Mouse (Mus musculus): Measurements from ENCODE around the gene Extl1. TPM values are rescaled to one million over a fixed set of nuclear protein-coding genes. Genes with fewer than 3 reads are reported as not detected.
"Not testable (repeated sequence)": the region's sequence is repeated elsewhere in the genome, so short reads cannot be mapped to it uniquely, and the experiment has no call there.

The Extl1 gene
- 0.32 and 0.37 TPM in 2 replicates for polyA plus RNA-seq (2016; fragmentation: Nextera tagmentation; extraction: Ambion mirVana)

DNA sequence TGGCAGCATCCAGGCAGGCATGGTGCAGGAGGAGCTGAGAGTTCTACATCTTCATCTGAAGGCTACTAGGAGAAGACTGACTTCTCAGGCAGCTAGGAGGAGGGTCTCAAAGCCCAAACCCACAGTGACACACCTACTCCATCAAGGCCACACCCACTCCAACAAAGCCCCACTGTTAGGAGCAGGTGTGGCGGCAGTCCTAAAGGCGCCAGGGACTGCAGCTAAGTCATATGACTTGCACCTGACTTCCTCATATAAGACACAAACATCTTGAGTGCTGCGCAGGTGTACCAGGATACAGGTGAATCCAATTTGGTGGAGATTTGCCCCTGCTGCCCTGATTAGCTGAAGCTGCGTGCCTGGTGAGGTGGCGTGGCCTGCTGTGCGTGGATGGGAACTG lies at the start of gene Extl1:
Extl1 (minus strand) TSS at position 101 of the 400 bp plus-strand sequence.
- not testable (repeated sequence) for H3K9me3 ChIP-seq; H3K9ac ChIP-seq; H3K27me3 ChIP-seq; ATAC-seq (ENCODE audit: low FRiP score); H3K4me2 ChIP-seq; H3K4me1 ChIP-seq; H3K27ac ChIP-seq; H3K4me3 ChIP-seq (replicated peaks); H3K36me3 ChIP-seq (replicated peaks)
- WGBS: 97% methylated on average over 2 of the region's 6 CpGs

GRCm38 (mm10) chr4:134432686-134433360 lies 49.2 kb upstream of the Extl1 start:
- no peak overlapping the region for H3K4me2 ChIP-seq
- H3K27ac ChIP-seq: no peak overlapping the region
- H3K9ac ChIP-seq: no peak overlapping the region
- H3K27me3 ChIP-seq: no peaks in the 10 kb centered on the region
- H3K36me3 ChIP-seq (replicated peaks): no peaks in the 10 kb centered on the region
- H3K4me1 ChIP-seq: peaks cover 23% of the 10 kb centered on the region
- H3K4me3 ChIP-seq (replicated peaks): no peak overlapping the region
- WGBS: 90% methylated on average over 15 of the region's 15 CpGs
- no peaks in the 10 kb centered on the region for H3K9me3 ChIP-seq
- ATAC-seq (ENCODE audit: low FRiP score): no peak

- Histone ChIP-seq H3K36me3 (replicated peaks) (no peaks in the 10 kb centered on the region), H3K9me3 (no peaks in the 10 kb centered on the region), H3K27ac (peak overlapping the region; percentile 92), H3K27me3 (no peaks in the 10 kb centered on the region), H3K9ac (0 out of 2 replicates have a peak overlapping the region, but pooled peaks have one; percentile 8), H3K4me3 (replicated peaks) (no peak overlapping the region), H3K4me1 (peaks cover 19% of the 10 kb centered on the region), H3K4me2 (peak overlapping the region; percentile 17)
- 39% methylated on average over 23 of the region's 23 CpGs for WGBS
- peak; percentile 65 for ATAC-seq (ENCODE audit: low FRiP score)
These were observed 46.8 kb upstream of the Extl1 start for GRCm38 (mm10) chr4:134430381-134431004.

- Histone ChIP-seq H3K27me3 (no peaks in the 10 kb centered on the region), H3K9ac (no peak overlapping the region), H3K4me1 (peaks cover 6% of the 10 kb centered on the region), H3K4me2 (no peak overlapping the region), H3K9me3 (no peaks in the 10 kb centered on the region), H3K4me3 (replicated peaks) (no peak overlapping the region), H3K27ac (no peak overlapping the region), H3K36me3 (replicated peaks) (peaks cover 3% of the 10 kb centered on the region; the same call in 1 of the 2 replicates)
- 81% methylated on average over 7 of the region's 7 CpGs for WGBS
- no peak for ATAC-seq (ENCODE audit: low FRiP score)
These were observed 41.4 kb upstream of the Extl1 start for GRCm38 (mm10) chr4:134425088-134425487.

GRCm38 (mm10) chr4:134423949-134424348 lies 40.3 kb upstream of the Extl1 start:
- no peaks in the 10 kb centered on the region for H3K9me3 ChIP-seq
- H3K4me1 ChIP-seq: no peaks in the 10 kb centered on the region
- no peak overlapping the region for H3K9ac ChIP-seq
- no peak overlapping the region for H3K27ac ChIP-seq
- H3K4me3 ChIP-seq (replicated peaks): no peak overlapping the region
- ATAC-seq (ENCODE audit: low FRiP score): no peak
- 76% methylated on average over 7 of the region's 7 CpGs for WGBS
- peaks cover 3% of the 10 kb centered on the region; the same call in 1 of the 2 replicates for H3K36me3 ChIP-seq (replicated peaks)
- H3K4me2 ChIP-seq: no peak overlapping the region
- H3K27me3 ChIP-seq: no peaks in the 10 kb centered on the region

DNA sequence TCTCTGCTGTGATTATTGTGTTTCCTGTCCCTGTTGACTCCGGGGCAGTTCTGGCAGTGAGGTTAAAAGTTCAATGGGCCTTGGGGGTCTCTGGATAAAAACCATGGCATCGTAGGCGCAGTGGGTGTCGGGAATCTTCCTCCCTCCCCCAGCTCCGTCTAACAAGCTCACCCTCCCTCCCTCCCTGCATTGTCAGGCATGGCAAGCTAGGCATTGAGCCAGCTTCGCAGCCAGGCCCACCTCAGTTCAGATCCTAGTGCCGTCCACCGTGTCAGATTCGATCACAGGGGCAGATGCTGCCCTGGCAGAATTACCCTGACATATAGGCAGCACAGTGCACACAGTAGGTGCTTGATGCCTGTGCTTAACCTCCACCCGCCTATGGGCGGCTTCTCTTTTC lies 38.3 kb upstream of the Extl1 start:
- Histone ChIP-seq H3K36me3 (replicated peaks) (peaks cover 3% of the 10 kb centered on the region; the same call in 1 of the 2 replicates), H3K4me3 (replicated peaks) (no peak overlapping the region), H3K4me1 (no peaks in the 10 kb centered on the region), H3K9me3 (no peaks in the 10 kb centered on the region), H3K9ac (no peak overlapping the region), H3K27me3 (no peaks in the 10 kb centered on the region), H3K27ac (no peak overlapping the region), H3K4me2 (no peak overlapping the region)
- 72% methylated on average over 11 of the region's 11 CpGs for WGBS
- ATAC-seq (ENCODE audit: low FRiP score): no peak

- H3K27me3 ChIP-seq: no peaks in the 10 kb centered on the region
- ATAC-seq (ENCODE audit: low FRiP score): no peak
- H3K36me3 ChIP-seq (replicated peaks): peaks cover 12% of the 10 kb centered on the region; the same call in 1 of the 2 replicates
- no peaks in the 10 kb centered on the region for H3K9me3 ChIP-seq
- no peak overlapping the region for H3K4me2 ChIP-seq
- no peaks in the 10 kb centered on the region for H3K4me1 ChIP-seq
- H3K9ac ChIP-seq: no peak overlapping the region
- no peak overlapping the region for H3K4me3 ChIP-seq (replicated peaks)
- no peak overlapping the region for H3K27ac ChIP-seq
- 75% methylated on average over 7 of the region's 7 CpGs for WGBS
These were observed 33.5 kb upstream of the Extl1 start for GRCm38 (mm10) chr4:134417111-134417510.

DNA sequence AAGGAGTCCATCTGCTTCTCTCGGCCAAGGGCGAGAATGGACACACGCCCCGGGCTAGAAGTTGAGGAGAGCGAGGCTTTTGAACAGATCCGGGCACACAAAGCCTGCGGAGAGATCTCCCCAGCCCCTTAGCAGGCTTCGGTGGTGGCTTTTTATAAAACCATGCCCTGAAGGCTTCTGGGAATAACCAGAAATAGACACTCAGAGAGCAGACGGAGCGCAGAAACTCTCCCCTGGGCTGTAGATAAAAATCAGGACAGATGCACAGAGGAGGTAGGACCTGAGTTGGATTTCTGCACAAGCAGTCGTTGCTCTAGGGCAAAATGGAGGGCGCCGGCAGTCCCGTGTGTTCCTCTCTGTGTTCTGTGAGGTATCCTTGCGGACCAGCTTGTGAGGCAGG lies 33.0 kb upstream of the Extl1 start:
- H3K4me1 ChIP-seq: no peaks in the 10 kb centered on the region
- no peak overlapping the region for H3K9ac ChIP-seq
- H3K9me3 ChIP-seq: no peaks in the 10 kb centered on the region
- H3K4me3 ChIP-seq (replicated peaks): no peak overlapping the region
- WGBS: 71% methylated on average over 15 of the region's 15 CpGs
- no peak for ATAC-seq (ENCODE audit: low FRiP score)
- H3K4me2 ChIP-seq: no peak overlapping the region
- no peaks in the 10 kb centered on the region for H3K27me3 ChIP-seq
- H3K36me3 ChIP-seq (replicated peaks): peaks cover 12% of the 10 kb centered on the region; the same call in 1 of the 2 replicates
- no peak overlapping the region for H3K27ac ChIP-seq

- Histone ChIP-seq H3K4me2 (no peak overlapping the region), H3K36me3 (replicated peaks) (peaks cover 12% of the 10 kb centered on the region; the same call in 1 of the 2 replicates), H3K27ac (no peak overlapping the region), H3K9ac (no peak overlapping the region), H3K27me3 (no peaks in the 10 kb centered on the region), H3K4me1 (no peaks in the 10 kb centered on the region), H3K4me3 (replicated peaks) (no peak overlapping the region), H3K9me3 (no peaks in the 10 kb centered on the region)
- 89% methylated on average over 17 of the region's 17 CpGs for WGBS
- no peak for ATAC-seq (ENCODE audit: low FRiP score)
These were observed 32.5 kb upstream of the Extl1 start for GRCm38 (mm10) chr4:134416177-134416576.

GRCm38 (mm10) chr4:134409286-134409685 lies 25.6 kb upstream of the Extl1 start:
- WGBS: 63% methylated on average over 5 of the region's 5 CpGs
- no peak overlapping the region for H3K4me3 ChIP-seq (replicated peaks)

GRCm38 (mm10) chr4:134403721-134404120 lies 20.1 kb upstream of the Extl1 start:
- peaks cover 29% of the 10 kb centered on the region for H3K4me1 ChIP-seq
- no peak overlapping the region for H3K4me2 ChIP-seq
- H3K4me3 ChIP-seq (replicated peaks): no peak overlapping the region
- H3K9me3 ChIP-seq: no peaks in the 10 kb centered on the region
- no peaks in the 10 kb centered on the region for H3K27me3 ChIP-seq
- no peaks in the 10 kb centered on the region for H3K36me3 ChIP-seq (replicated peaks)
- no peak overlapping the region for H3K9ac ChIP-seq
- no peak for ATAC-seq (ENCODE audit: low FRiP score)
- 0 out of 2 replicates have a peak overlapping the region, but pooled peaks have one; percentile 10 for H3K27ac ChIP-seq
- 66% methylated on average over 7 of the region's 7 CpGs for WGBS

More at GRCm38 (mm10) chr4:134409286-134409685, 25.6 kb upstream of the Extl1 start:
- no peaks in the 10 kb centered on the region for H3K4me1 ChIP-seq
- no peak overlapping the region for H3K27ac ChIP-seq
- H3K9me3 ChIP-seq: no peaks in the 10 kb centered on the region
- H3K4me2 ChIP-seq: no peak overlapping the region
- H3K9ac ChIP-seq: no peak overlapping the region
- no peak for ATAC-seq (ENCODE audit: low FRiP score)
- H3K36me3 ChIP-seq (replicated peaks): 0 out of 2 replicates have a peak, but pooled peaks cover 9% of the 10 kb centered on the region
- no peaks in the 10 kb centered on the region for H3K27me3 ChIP-seq

DNA sequence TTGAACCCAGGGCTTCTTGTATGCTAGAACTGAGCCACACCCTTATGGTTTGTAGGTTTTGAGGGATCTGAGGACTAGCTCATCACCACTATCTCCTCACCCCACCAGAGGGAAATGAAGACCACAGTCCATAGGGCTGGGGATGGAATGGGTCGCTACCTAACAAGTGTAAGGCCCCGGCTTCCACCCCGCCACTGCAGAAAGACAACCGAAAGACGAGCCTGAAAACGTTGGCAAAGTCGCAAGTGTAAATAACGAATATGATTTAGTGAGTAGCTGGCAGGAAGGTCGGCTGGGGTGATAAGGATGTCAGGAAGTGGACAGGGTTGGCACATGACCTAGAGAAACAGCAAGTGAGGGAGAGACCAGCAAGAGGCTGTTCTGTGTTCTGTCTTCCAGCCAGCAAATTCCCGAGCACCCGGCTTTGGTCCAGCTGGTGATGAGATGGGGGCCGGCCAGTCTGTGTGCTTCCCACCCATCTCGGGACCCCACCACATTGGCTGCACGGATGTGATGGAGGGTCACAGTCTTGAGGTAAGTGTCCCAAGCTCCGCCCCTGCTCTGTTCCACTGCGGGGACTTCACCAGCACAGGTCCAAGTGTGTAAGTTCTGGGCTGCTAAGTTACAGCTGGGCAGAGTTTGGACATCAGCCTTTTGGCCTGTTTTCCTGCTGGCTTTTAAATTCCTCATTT lies 19.1 kb upstream of the Extl1 start:
- no peak overlapping the region for H3K4me3 ChIP-seq (replicated peaks)
- no peak overlapping the region for H3K9ac ChIP-seq
- H3K4me1 ChIP-seq: peaks cover 31% of the 10 kb centered on the region
- WGBS: 85% methylated on average over 16 of the region's 16 CpGs
- no peaks in the 10 kb centered on the region for H3K36me3 ChIP-seq (replicated peaks)
- ATAC-seq (ENCODE audit: low FRiP score): no peak
- H3K27me3 ChIP-seq: no peaks in the 10 kb centered on the region
- no peak overlapping the region for H3K4me2 ChIP-seq
- H3K9me3 ChIP-seq: no peaks in the 10 kb centered on the region
- no peak overlapping the region for H3K27ac ChIP-seq

Data from forebrain, embryonic 12.5 days (tissue).